Mouse (Mus musculus) right cerebral cortex, postnatal 36 days (tissue): ENCODE results near the gene Olfr113.
"Not testable (repeated sequence)": the region's sequence is repeated elsewhere in the genome, so short reads cannot be mapped to it uniquely, and the experiment has no call there.

Experiments
- DNase-seq, 2 experiments: peaks; one replicate each; pipeline ENCODE4 v3.0.0; 2022; ENCODE audit warnings: low spot score in 2 of 2, mixed read lengths in 1 of 2

Olfr113 gene

GRCm38 (mm10) chr17:37577563-37577962 lies at the start of gene Olfr113:
Olfr113 (minus strand) TSS chr17:37577663.
- DNase-seq: no peak

DNA sequence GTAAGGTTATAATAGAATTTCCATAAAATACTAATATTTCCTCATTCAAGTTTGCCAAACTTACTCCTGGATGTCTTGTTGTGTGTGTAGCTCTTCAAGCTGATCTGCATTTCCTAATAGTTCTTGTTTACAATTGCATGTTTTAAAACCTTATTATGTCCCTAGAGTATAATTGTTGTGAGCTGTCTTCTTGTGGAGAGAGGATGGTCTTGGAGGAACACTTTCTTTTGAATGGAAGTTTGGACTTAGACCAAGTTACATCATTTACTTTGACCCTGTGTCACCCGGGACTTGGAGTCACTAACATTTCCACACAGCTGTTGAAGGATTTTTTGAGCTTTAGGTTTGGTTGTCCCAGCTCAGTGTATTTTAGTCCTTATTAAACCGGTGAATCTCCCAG lies 49.5 kb upstream of the Olfr113 start, which contains the start of the genes Olfr115 and Olfr116:
TSS of gene Olfr115 (minus strand) at position 101 of the 400 bp plus-strand sequence.
TSS of gene Olfr116 (minus strand) at position 191 of the 400 bp plus-strand sequence.
- DNase-seq: no peak

GRCm38 (mm10) chr17:37592643-37593042 lies 15.2 kb upstream of the Olfr113 start, which contains the start of gene Olfr114:
Olfr114 (minus strand) TSS chr17:37592743.
- no peak for DNase-seq

DNA sequence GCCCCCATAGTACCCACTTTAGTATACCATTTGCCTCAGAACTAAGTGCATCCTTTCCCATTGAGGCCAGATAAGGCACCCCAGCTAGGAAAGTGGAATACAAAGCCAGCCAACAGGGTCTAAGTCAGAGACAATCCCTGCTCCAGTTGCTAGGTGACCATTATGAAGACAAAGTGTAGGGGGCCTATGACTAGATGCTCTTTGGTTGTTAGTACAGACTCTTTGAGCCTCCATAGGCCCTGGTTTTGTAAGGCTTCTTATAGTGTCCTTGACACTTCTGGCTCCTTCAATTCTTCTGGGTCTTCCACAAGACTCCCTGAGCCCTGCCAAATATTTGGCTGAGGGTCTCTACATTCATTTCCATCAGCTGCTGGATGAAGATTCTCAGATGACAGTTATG lies 8.1 kb downstream of the Olfr113 start, which contains the start of gene Olfr112:
TSS of gene Olfr112 (minus strand) at position 101 of the 400 bp plus-strand sequence.
- no peak for DNase-seq

GRCm38 (mm10) chr17:37558913-37559615 lies 18.4 kb downstream of the Olfr113 start:
- no peak for DNase-seq

DNA sequence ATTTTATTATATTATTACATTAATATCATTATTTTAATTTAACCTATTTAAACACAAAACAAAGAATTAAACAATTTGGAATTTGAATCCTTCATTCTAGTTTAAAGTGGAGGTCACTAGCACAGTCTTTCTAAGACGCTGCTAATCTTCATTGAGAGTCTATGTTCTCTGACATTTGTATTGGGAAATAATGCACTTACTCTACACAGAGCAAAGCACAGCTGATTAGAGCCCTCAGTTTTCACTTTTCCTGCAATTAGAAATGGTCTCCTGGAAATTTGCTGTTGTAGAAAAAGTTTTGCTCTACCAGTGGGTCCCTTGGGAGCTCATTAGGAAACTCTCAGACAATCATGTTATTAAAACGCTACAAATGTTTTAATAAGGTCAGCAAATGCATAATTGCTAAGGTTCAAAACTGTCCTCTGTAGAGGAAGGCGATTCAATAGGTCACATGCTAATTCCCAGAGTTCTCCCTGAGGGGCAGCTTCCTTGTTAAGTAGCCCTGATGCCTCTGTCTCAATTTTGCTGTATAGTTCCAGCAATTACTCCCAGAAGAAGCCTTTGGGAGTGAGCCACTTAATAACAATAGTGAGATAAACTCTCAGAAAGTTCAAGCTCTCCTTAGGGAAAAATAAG lies 33.5 kb downstream of the Olfr113 start:
- DNase-seq: no peak

GRCm38 (mm10) chr17:37541454-37542119 lies 35.9 kb downstream of the Olfr113 start:
- DNase-seq: no peak

GRCm38 (mm10) chr17:37538416-37538815 lies 39.0 kb downstream of the Olfr113 start:
- DNase-seq: not testable (repeated sequence)

DNA sequence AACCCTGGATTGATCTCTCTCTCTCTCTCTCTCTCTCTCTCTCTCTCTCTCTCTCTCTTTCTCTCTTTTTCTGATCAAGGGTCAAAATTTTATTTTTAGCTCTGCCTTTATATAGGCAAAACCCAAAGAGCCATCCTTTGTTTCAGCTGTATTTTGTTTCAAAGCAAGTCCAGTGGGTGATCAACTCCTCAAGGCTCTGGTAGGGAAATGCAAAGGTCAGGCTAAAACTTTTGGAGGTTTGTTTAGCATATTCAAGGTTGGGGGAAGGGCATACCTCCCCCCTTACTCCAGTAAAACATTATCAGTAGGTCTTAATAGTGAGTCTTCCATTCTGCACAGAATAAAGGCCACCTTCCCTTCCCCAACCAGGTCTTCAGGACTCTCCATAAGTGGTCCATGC lies 42.3 kb downstream of the Olfr113 start:
- no peak for DNase-seq

GRCm38 (mm10) chr17:37525427-37525826 lies 52.0 kb downstream of the Olfr113 start:
- DNase-seq: not testable (repeated sequence)

DNA sequence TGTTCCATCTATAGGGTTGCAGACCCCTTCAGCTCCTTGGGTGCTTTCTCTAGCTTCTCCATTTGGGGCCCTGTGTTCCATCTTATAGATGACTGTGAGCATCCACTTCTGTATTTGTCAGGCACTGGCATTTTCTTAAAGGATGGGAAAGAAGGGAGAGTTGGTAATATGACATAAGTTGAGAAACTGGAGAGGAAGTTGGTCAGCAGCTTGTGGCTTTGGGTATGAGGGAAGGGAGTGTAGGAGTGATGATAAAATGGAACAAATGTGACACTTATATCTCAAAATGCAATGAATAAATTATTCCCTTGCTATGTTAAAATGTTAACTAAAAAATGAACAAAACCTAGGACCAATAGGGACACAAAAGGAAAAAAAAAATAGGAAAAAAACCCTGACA lies 52.9 kb downstream of the Olfr113 start:
- DNase-seq: not testable (repeated sequence)
